Mouse (Mus musculus) G1E (cell line): ENCODE results near the gene Pid1.

ENCODE experiments used
- CTCF ChIP-seq: IDR thresholded peaks from 2 replicates; pipeline ENCODE4 v1.5.1; 2012; ENCODE audit warnings: low read depth, low read length, inconsistent platforms, mixed read lengths
- GATA1 ChIP-seq: IDR thresholded peaks from 2 replicates; pipeline ENCODE4 v1.6.1; 2012; ENCODE audit warnings: borderline replicate concordance, low read length, inconsistent platforms, mixed read lengths
- GATA2 ChIP-seq: IDR thresholded peaks from 2 replicates; pipeline ENCODE4 v1.6.1; 2012; ENCODE audit warnings: low read depth, low read length, inconsistent platforms, borderline replicate concordance
- TAL1 ChIP-seq: conservative IDR thresholded peaks from 2 replicates; pipeline ENCODE4 v1.6.1; 2012; ENCODE audit warnings: low read depth, low read length, inconsistent platforms, mixed read lengths

GRCm38 (mm10) chr1:84254361-84254760 is 109.6 kb downstream of the Pid1 start:
- no peak for TF ChIP-seq GATA1
- TF ChIP-seq CTCF: no peak
- TF ChIP-seq TAL1: no peak
- TF ChIP-seq GATA2: no peak
